Mouse (Mus musculus) heart, embryonic 10.5 days (tissue): ENCODE data around the gene Slfn5. TPM values are rescaled to one million over a fixed set of nuclear protein-coding genes. Genes with fewer than 3 reads are reported as not detected.
"Not testable (repeated sequence)": the region's sequence is repeated elsewhere in the genome, so short reads cannot be mapped to it uniquely, and the experiment has no call there.

Experiments used
- DNase-seq: peaks from one replicate; pipeline ENCODE4 v3.0.0-alpha.2; 2017; ENCODE audit warnings: low spot score
- H3K27ac ChIP-seq: fragments of 300-500 bp; sonication (generic); 2 replicates; pipeline ENCODE4 v1.5.1; 2016; ENCODE audit warnings: mild to moderate bottlenecking
- H3K27me3 ChIP-seq: fragments of 300-500 bp; sonication (generic); 2 replicates; pipeline ENCODE4 v1.6.1; 2016; ENCODE audit warnings: mild to moderate bottlenecking; ENCODE audit not compliant: poor library complexity, insufficient read depth, severe bottlenecking
- H3K36me3 ChIP-seq: fragments of 300-500 bp; sonication (generic); 2 replicates; pipeline ENCODE4 v1.6.1; 2016; ENCODE audit warnings: mild to moderate bottlenecking, moderate library complexity
- H3K4me1 ChIP-seq: fragments of 300-500 bp; sonication (generic); 2 replicates; pipeline ENCODE4 v1.6.1; 2016; ENCODE audit warnings: mild to moderate bottlenecking
- H3K4me3 ChIP-seq: fragments of 300-500 bp; sonication (generic); 2 replicates; pipeline ENCODE4 v1.5.1; 2016; ENCODE audit warnings: mild to moderate bottlenecking, moderate library complexity
- H3K9me3 ChIP-seq: fragments of 300-500 bp; sonication (generic); 2 replicates; pipeline ENCODE4 v1.6.1; 2016; ENCODE audit warnings: mild to moderate bottlenecking, moderate library complexity
- WGBS: fragments of 180-500 bp; shearing (Covaris S2); methylation state at CpG from one replicate; pipeline ENCODE4 v1.1.7; 2016; 5-methylcytosine and 5-hydroxymethylcytosine counted together
- microRNA-seq: library from miRNA; unstranded; fragments of <30 nt; microRNA quantifications from one replicate; pipeline ENCODE4, GENCODE M21; 2017
- polyA plus RNA-seq: library from polyadenylated mRNA; unstranded; fragments of >200 nt; fragmentation: Nextera tagmentation; extraction: Ambion mirVana; gene quantifications from 2 replicates; pipeline ENCODE4 v1.2.1, GENCODE M21; 2016

The Slfn5 gene
- polyA plus RNA-seq, 1 experiment from 2014 or later: 0.35 TPM

- H3K27me3 ChIP-seq, H3K9me3 ChIP-seq: not testable (repeated sequence)
- Histone ChIP-seq H3K27ac (peak overlapping the region; percentile 86), H3K36me3 (peaks cover 11% of the 10 kb centered on the region), H3K4me1 (peaks cover 12% of the 10 kb centered on the region), H3K4me3 (peak overlapping the region; percentile 65)
- 4% methylated on average over 19 of the region's 19 CpGs for WGBS
- peak; percentile 82 for DNase-seq
Measured at GRCm38 (mm10) chr11:82990612-82991385, 39.6 kb downstream of the Slfn5 start.

GRCm38 (mm10) chr11:82991469-82992166, 40.5 kb downstream of the Slfn5 start, which contains the start of gene Slfn9:
TSS of gene Slfn9 (minus strand) at chr11:82991830.
- DNase-seq: peak; percentile 79
- peaks cover 6% of the 10 kb centered on the region; the same call in 1 of the 2 replicates for H3K36me3 ChIP-seq
- H3K9me3 ChIP-seq: no peaks in the 10 kb centered on the region
- H3K4me3 ChIP-seq: peak within 1 kb of the TSS; percentile 65
- WGBS: 3% methylated on average over 14 of the region's 14 CpGs
- H3K4me1 ChIP-seq: peaks cover 12% of the 10 kb centered on the region
- peak within 1 kb of the TSS; percentile 86 for H3K27ac ChIP-seq
- no peaks in the 10 kb centered on the region for H3K27me3 ChIP-seq

- Histone ChIP-seq H3K27me3 (no peaks in the 10 kb centered on the region), H3K27ac (no peak overlapping the region), H3K4me1 (no peaks in the 10 kb centered on the region), H3K36me3 (no peaks in the 10 kb centered on the region), H3K9me3 (no peaks in the 10 kb centered on the region), H3K4me3 (no peak overlapping the region)
- DNase-seq: no peak
- WGBS: 90% methylated on average over 1 of the region's 1 CpGs
Measured at GRCm38 (mm10) chr11:83013356-83013755, 62.2 kb downstream of the Slfn5 start.

Small RNA genes within 50 kb of the gene (microRNA-seq; reads per million reads assigned to microRNA genes)
- gene Mir7679: not detected

Other genes with a start within 250 kb of the Slfn5 start
- 0.14 and 0.26 TPM in 2 replicates for gene Cct6b, start 187.0 kb upstream of the Slfn5 start, polyA plus RNA-seq
- 29.6 and 37.3 TPM in 2 replicates for gene Zfp830, start 187.0 kb upstream of the Slfn5 start, polyA plus RNA-seq
- 31.8 and 32.4 TPM in 2 replicates for gene Lig3, start 170.2 kb upstream of the Slfn5 start, polyA plus RNA-seq
- 7.5 and 7.9 TPM in 2 replicates for gene Rffl, start 80.1 kb upstream of the Slfn5 start, polyA plus RNA-seq
- 14.2 and 16.6 TPM in 2 replicates for gene Rad51d, start 60.7 kb upstream of the Slfn5 start, polyA plus RNA-seq
- 0.06 and 0.11 TPM in 2 replicates for gene Fndc8, start 59.2 kb upstream of the Slfn5 start, polyA plus RNA-seq
- gene Nle1, start 42.9 kb upstream of the Slfn5 start, polyA plus RNA-seq: 29.1 and 37.7 TPM in 2 replicates
- 185 and 294 TPM in 2 replicates for gene Unc45b, start 40.8 kb upstream of the Slfn5 start, polyA plus RNA-seq
- gene Slfn9, start 40.5 kb downstream of the Slfn5 start, polyA plus RNA-seq: 12.6 and 17.8 TPM in 2 replicates
- gene Slfn8, start 69.5 kb downstream of the Slfn5 start, polyA plus RNA-seq: 0.04 and 0.30 TPM in 2 replicates
- gene Slfn2, start 113.8 kb downstream of the Slfn5 start, polyA plus RNA-seq: 1.3 and 1.5 TPM in 2 replicates
- gene Slfn1, start 165.5 kb downstream of the Slfn5 start, polyA plus RNA-seq: not detected in 2 replicates
- not detected in 2 replicates for gene Slfn4, start 223.8 kb downstream of the Slfn5 start, polyA plus RNA-seq
- gene Slfn3, start 240.0 kb downstream of the Slfn5 start, polyA plus RNA-seq: 0.49 and 0.99 TPM in 2 replicates